ENCODE assay signal across 24 mouse cellular contexts in the genomic region with DNA sequence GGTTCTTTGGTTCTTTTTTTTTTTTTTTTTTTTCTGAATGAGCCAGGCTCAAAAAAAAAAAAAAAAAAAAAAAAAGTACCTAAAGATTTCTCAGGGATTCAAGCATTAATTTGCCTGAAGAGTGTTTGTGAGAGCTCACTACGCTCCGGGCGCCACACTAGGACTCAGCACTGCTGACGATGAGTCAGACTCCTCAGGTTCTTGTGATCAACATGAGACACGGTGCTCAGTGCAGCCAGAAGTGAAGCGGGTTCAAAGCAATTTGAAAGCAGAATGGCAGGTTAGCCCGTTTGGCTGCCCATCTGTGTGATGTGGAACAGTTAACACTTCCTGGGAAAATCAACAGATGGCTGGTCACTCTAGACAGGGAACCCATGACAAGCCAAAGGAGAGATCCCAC.
A peak's percentile ranks its signal among the peaks of the same experiment; 100 is the strongest.
DNase-seq lines count a peak whose midpoint lies in the region; ATAC-seq and TF ChIP-seq lines count a peak whose summit lies in the region.
"Had no signal": no experiment of that assay in that cellular context is flagged by ENCODE, and none has a peak within 500 bp of the region (broad histone marks: within the 10 kb centered on the region; RNA-seq: fewer than 3 reads in every experiment).

No protein-coding gene starts in this region.

- H3K4me1 ChIP-seq in midbrain, embryonic 16.5 days (ENCODE audit: control insufficient read depth, insufficient read depth, low read length), result no peaks in the 10 kb centered on the region
- H3K4me1 ChIP-seq: embryonic facial prominence, embryonic 12.5 days; embryonic facial prominence, embryonic 15.5 days; hindbrain, embryonic 15.5 days had no signal

- ATAC-seq in midbrain, embryonic 16.5 days, result no peak
- ATAC-seq: activated CD4-positive, CD25-positive, alpha-beta regulatory T cell, adult 4 months; CD4-positive, CD25-positive, alpha-beta regulatory T cell, adult 4 months; forebrain, embryonic 14.5 days; forebrain, postnatal 0 days had no signal

- DNase-seq in layer of hippocampus, adult 2 months (ENCODE audit: low spot score in 2 of 2), result no peak
- DNase-seq in layer of hippocampus, postnatal 36 days, result no peak
- peak; percentile 50 to 59 for DNase-seq in right cerebral cortex, adult 2 months (ENCODE audit: low spot score in 2 of 2)
- DNase-seq in right cerebral cortex, postnatal 14 days, result no peak
- peak; percentile 82 for DNase-seq in brain, adult 2 months (ENCODE audit: low read depth, low spot score)
- DNase-seq: adrenal gland, adult 8-10 months; adrenal gland, postnatal 25 days; cerebellum, adult 11 months; cerebellum, adult 9-11 months; forebrain, postnatal 0 days; gastrocnemius, postnatal 10 days; gastrocnemius, postnatal 36 days; heart, adult 2 months; heart, postnatal 14 days; heart, postnatal 4 days had no signal

- TF ChIP-seq CTCF in layer of hippocampus, adult 2 months (conservative IDR thresholded peaks at IDR 0.05), result no peak

- peaks cover 12% of the 10 kb centered on the region for H3K9me3 ChIP-seq in midbrain, embryonic 16.5 days (replicated peaks; ENCODE audit: control insufficient read depth, low read length, poor library complexity, severe bottlenecking)
- H3K9me3 ChIP-seq: embryonic facial prominence, embryonic 15.5 days had no signal

- peaks cover 53% of the 10 kb centered on the region for H3K36me3 ChIP-seq in midbrain, embryonic 16.5 days (ENCODE audit: control insufficient read depth, insufficient read depth, low read length)
- H3K36me3 ChIP-seq: embryonic facial prominence, embryonic 12.5 days; embryonic facial prominence, embryonic 15.5 days; heart, embryonic 10.5 days; heart, embryonic 13.5 days had no signal

- H3K4me3 ChIP-seq in layer of hippocampus, adult 2 months, result no peak overlapping the region
- no peak overlapping the region for H3K4me3 ChIP-seq in midbrain, embryonic 16.5 days (ENCODE audit: low read depth, low read length)
- H3K4me3 ChIP-seq: embryonic facial prominence, embryonic 12.5 days; embryonic facial prominence, embryonic 15.5 days; heart, adult 2 months; heart, embryonic 10.5 days; heart, embryonic 13.5 days; hindbrain, embryonic 15.5 days had no signal

- H3K27me3 ChIP-seq in midbrain, embryonic 16.5 days (ENCODE audit: control insufficient read depth, insufficient read depth, low read depth, low read length), result no peaks in the 10 kb centered on the region
- H3K27me3 ChIP-seq: embryonic facial prominence, embryonic 15.5 days; heart, embryonic 13.5 days; hindbrain, embryonic 15.5 days had no signal

- H3K4me2 ChIP-seq in midbrain, embryonic 16.5 days (ENCODE audit: low read length), result no peak overlapping the region
- H3K4me2 ChIP-seq: embryonic facial prominence, embryonic 12.5 days; embryonic facial prominence, embryonic 15.5 days; heart, embryonic 13.5 days; hindbrain, embryonic 15.5 days had no signal

- peak overlapping the region; percentile 54; the same call in 1 of the 2 replicates for H3K27ac ChIP-seq in layer of hippocampus, adult 2 months
- H3K27ac ChIP-seq in midbrain, embryonic 16.5 days (ENCODE audit: low read length), result no peak overlapping the region
- H3K27ac ChIP-seq: embryonic facial prominence, embryonic 12.5 days; embryonic facial prominence, embryonic 15.5 days; heart, adult 2 months; heart, embryonic 13.5 days; hindbrain, embryonic 15.5 days had no signal

- no peak overlapping the region for H3K9ac ChIP-seq in midbrain, embryonic 16.5 days (ENCODE audit: low read depth, low read length)
- H3K9ac ChIP-seq: embryonic facial prominence, embryonic 12.5 days; embryonic facial prominence, embryonic 15.5 days; forebrain, postnatal 0 days; heart, embryonic 13.5 days; hindbrain, embryonic 15.5 days had no signal

- 85% methylated on average over 7 of the region's 7 CpGs for whole genome bisulfite sequencing in midbrain, embryonic 16.5 days

Comparison
In these comparisons a context has a peak if more than half of its experiments do, and no peak if none do; other contexts are left out.
1. DNase-seq: peak in right cerebral cortex, adult 2 months (2 of 2) and brain, adult 2 months (single experiment); none in layer of hippocampus, adult 2 months (0 of 2), layer of hippocampus, postnatal 36 days (0 of 2) and right cerebral cortex, postnatal 14 days (single experiment).